8 mouse cellular contexts compared by ENCODE assay signal in genomic region chrX:169985796-169986195, GRCm38 (mm10). TPM values are rescaled to one million over a fixed set of nuclear protein-coding genes. Genes with fewer than 3 reads are reported as not detected.
A peak's percentile ranks its signal among the peaks of the same experiment; 100 is the strongest.
DNase-seq lines count a peak whose midpoint lies in the region; ATAC-seq and TF ChIP-seq lines count a peak whose summit lies in the region.
"Not testable (repeated sequence)": the region's sequence is repeated elsewhere in the genome, so short reads cannot be mapped to it uniquely, and the experiment has no call there.

No protein-coding gene starts in this region.

- not testable (repeated sequence) for H3K27me3 ChIP-seq in G1E (ENCODE audit: insufficient read depth, low read length); cerebellum, adult 2 months (ENCODE audit: control insufficient read depth, insufficient read depth, low read length); forebrain, embryonic 16.5 days (replicated peaks; ENCODE audit: control insufficient read depth, insufficient read depth, low read length); hindbrain, embryonic 12.5 days; lung, embryonic 16.5 days (ENCODE audit: control insufficient read depth, insufficient read depth, low read depth, low read length); neural tube, embryonic 13.5 days; thymus, adult 2 months (ENCODE audit: control insufficient read depth, insufficient read depth, low read length)

- WGBS in cerebellum, adult 2 months = 84% methylated on average over 18 of the region's 18 CpGs
- 84% methylated on average over 18 of the region's 18 CpGs for WGBS in forebrain, embryonic 16.5 days
- 85% methylated on average over 18 of the region's 18 CpGs for WGBS in hindbrain, embryonic 12.5 days
- WGBS in lung, embryonic 16.5 days = 82% methylated on average over 18 of the region's 18 CpGs
- 85% methylated on average over 18 of the region's 18 CpGs for WGBS in neural tube, embryonic 13.5 days
- 87% methylated on average over 18 of the region's 18 CpGs for WGBS in thymus, adult 2 months

- peak overlapping the region; percentile 59; the same call in 1 of the 2 replicates for H3K4me3 ChIP-seq in G1E (ENCODE audit: low read depth, low read length)
- not testable (repeated sequence) for H3K4me3 ChIP-seq in cerebellum, adult 2 months (replicated peaks; ENCODE audit: insufficient read depth, low read depth, low read length); forebrain, embryonic 16.5 days (replicated peaks; ENCODE audit: low read length); hindbrain, embryonic 12.5 days; lung, embryonic 16.5 days (ENCODE audit: low read length); neural tube, embryonic 13.5 days; thymus, adult 2 months (ENCODE audit: control insufficient read depth, insufficient read depth, low read length)

- not testable (repeated sequence) for H3K9ac ChIP-seq in forebrain, embryonic 16.5 days (replicated peaks; ENCODE audit: low read depth, low read length); hindbrain, embryonic 12.5 days; lung, embryonic 16.5 days (ENCODE audit: low read length); neural tube, embryonic 13.5 days

- not testable (repeated sequence) for ATAC-seq in G1E (ENCODE audit: extremely low read depth, insufficient number of reproducible peaks, low FRiP score, poor library complexity, severe bottlenecking)
- peak; percentile 18 for ATAC-seq in forebrain, embryonic 16.5 days
- peak; percentile 33 for ATAC-seq in hindbrain, embryonic 12.5 days (ENCODE audit: low FRiP score)
- ATAC-seq in lung, embryonic 16.5 days (ENCODE audit: low read depth) = peak; percentile 4; the same call in 1 of the 2 replicates
- peak; percentile 29 for ATAC-seq in neural tube, embryonic 13.5 days (ENCODE audit: low read depth)

- H3K36me3 ChIP-seq in G1E (replicated peaks) = not testable (repeated sequence)
- H3K36me3 ChIP-seq in forebrain, embryonic 16.5 days (ENCODE audit: control insufficient read depth, insufficient read depth) = peaks cover 46% of the 10 kb centered on the region
- H3K36me3 ChIP-seq in hindbrain, embryonic 12.5 days = peaks cover 72% of the 10 kb centered on the region
- H3K36me3 ChIP-seq in lung, embryonic 16.5 days (ENCODE audit: control insufficient read depth, insufficient read depth, low read length) = peaks cover 69% of the 10 kb centered on the region
- peaks cover 77% of the 10 kb centered on the region for H3K36me3 ChIP-seq in neural tube, embryonic 13.5 days
- peaks cover 12% of the 10 kb centered on the region; the same call in 1 of the 2 replicates for H3K36me3 ChIP-seq in thymus, adult 2 months (ENCODE audit: control insufficient read depth, insufficient read depth, low read length)

- DNase-seq in G1E (ENCODE audit: low spot score) = not testable (repeated sequence)
- DNase-seq in cerebellum, adult 2 months = peak; percentile 53 to 66
- peak; percentile 79 for DNase-seq in layer of hippocampus, adult 9-11 months
- DNase-seq in thymus, adult 2 months = peak; percentile 57

- H3K4me2 ChIP-seq in forebrain, embryonic 16.5 days (ENCODE audit: low read length); hindbrain, embryonic 12.5 days (replicated peaks); lung, embryonic 16.5 days (ENCODE audit: low read depth, low read length); neural tube, embryonic 13.5 days: not testable (repeated sequence)

- peaks cover 12% of the 10 kb centered on the region for H3K4me1 ChIP-seq in G1E (ENCODE audit: insufficient read depth, low read depth, low read length)
- not testable (repeated sequence) for H3K4me1 ChIP-seq in cerebellum, adult 2 months (ENCODE audit: control insufficient read depth, insufficient read depth, low read length); forebrain, embryonic 16.5 days (replicated peaks; ENCODE audit: control insufficient read depth, insufficient read depth, low read length); hindbrain, embryonic 12.5 days; lung, embryonic 16.5 days (replicated peaks; ENCODE audit: control insufficient read depth, insufficient read depth, low read length); neural tube, embryonic 13.5 days (replicated peaks); thymus, adult 2 months (replicated peaks; ENCODE audit: control insufficient read depth, insufficient read depth, low read length)

- TF ChIP-seq CTCF in G1E (IDR thresholded peaks at IDR 0.05; ENCODE audit: low read depth, low read length); cerebellum, adult 2 months (IDR thresholded peaks at IDR 0.05; ENCODE audit: borderline replicate concordance, insufficient read depth, low read depth, low read length); thymus, adult 2 months (IDR thresholded peaks at IDR 0.05; ENCODE audit: borderline replicate concordance, control insufficient read depth, extremely low read depth, insufficient read depth, low read length, poor library complexity): not testable (repeated sequence)

- TF ChIP-seq POLR2A in cerebellum, adult 2 months (IDR thresholded peaks at IDR 0.05; ENCODE audit: borderline replicate concordance, insufficient read depth, low read length); thymus, adult 2 months (IDR thresholded peaks at IDR 0.05; ENCODE audit: control insufficient read depth, extremely low read depth, insufficient read depth, low read length, poor library complexity): not testable (repeated sequence)

- H3K9me3 ChIP-seq in G1E (replicated peaks) = peaks cover 17% of the 10 kb centered on the region
- H3K9me3 ChIP-seq in forebrain, embryonic 16.5 days (ENCODE audit: control insufficient read depth, low read length) = peaks cover 42% of the 10 kb centered on the region
- peaks cover 72% of the 10 kb centered on the region for H3K9me3 ChIP-seq in hindbrain, embryonic 12.5 days (replicated peaks)
- H3K9me3 ChIP-seq in lung, embryonic 16.5 days (ENCODE audit: control insufficient read depth, low read length) = peaks cover 53% of the 10 kb centered on the region
- peaks cover 78% of the 10 kb centered on the region for H3K9me3 ChIP-seq in neural tube, embryonic 13.5 days

- not testable (repeated sequence) for H3K27ac ChIP-seq in cerebellum, adult 2 months (ENCODE audit: insufficient read depth, low read length); forebrain, embryonic 16.5 days (ENCODE audit: low read length); hindbrain, embryonic 12.5 days; lung, embryonic 16.5 days (ENCODE audit: low read length); neural tube, embryonic 13.5 days (replicated peaks); thymus, adult 2 months (ENCODE audit: control insufficient read depth, insufficient read depth, low read length)

RNA-seq across cellular contexts. Expression of gene Gm21887, which starts 23.7 kb away (rescaled TPM):
- 163 and 204 TPM in 2 replicates for total RNA-seq in G1E (2014; fragmentation: Nextera tagmentation)
- total RNA-seq in G1E (2017) = 35.4 and 44.4 TPM in 2 replicates
- polyA plus RNA-seq in G1E (2012) = 300 and 429 TPM in 2 replicates
- polyA plus RNA-seq in cerebellum, adult 2 months (2012; rRNA removed) = 648 and 794 TPM in 2 replicates
- polyA plus RNA-seq in forebrain, embryonic 16.5 days (2015; fragmentation: Nextera tagmentation; extraction: Ambion mirVana) = 174 and 293 TPM in 2 replicates
- polyA plus RNA-seq in hindbrain, embryonic 12.5 days (2016; fragmentation: Nextera tagmentation; extraction: Ambion mirVana) = 169 and 249 TPM in 2 replicates
- polyA plus RNA-seq in lung, embryonic 16.5 days (2015; fragmentation: Nextera tagmentation; extraction: Ambion mirVana) = 126 and 202 TPM in 2 replicates
- polyA plus RNA-seq in neural tube, embryonic 13.5 days (2015; fragmentation: Nextera tagmentation; extraction: Ambion mirVana) = 139 and 172 TPM in 2 replicates
- 1,607 and 1,995 TPM in 2 replicates for polyA plus RNA-seq in thymus, adult 2 months (2012; rRNA removed)
